Mouse (Mus musculus): Measurements from ENCODE around the gene Prdx5.

DNA sequence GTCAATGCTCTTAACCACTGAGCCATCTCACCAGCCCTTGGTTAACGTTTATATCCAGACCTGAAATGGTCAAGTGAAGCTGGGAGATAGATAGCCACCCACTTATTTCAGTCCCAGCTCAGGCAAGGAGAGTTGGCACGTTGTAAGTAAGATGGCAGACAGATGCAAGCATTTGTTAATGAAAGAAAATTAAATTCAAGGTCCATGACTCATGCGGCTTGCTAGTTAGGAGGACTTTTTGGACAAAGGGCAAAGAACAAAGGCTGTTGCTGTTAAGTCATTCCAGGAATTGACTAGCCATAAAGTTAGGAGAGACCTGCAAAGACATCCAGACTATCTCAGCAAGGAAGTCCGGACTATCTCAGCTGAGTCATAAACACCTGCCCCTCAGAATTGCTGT is 10.3 kb downstream of the Prdx5 start:
- TF ChIP-seq CTCF (IDR thresholded peaks at IDR 0.05; ENCODE audit: extremely low read depth, insufficient read length, insufficient replicate concordance, low read depth, low read length) (no peak), POLR2A (IDR thresholded peaks at IDR 0.05; ENCODE audit: low read depth, low read length) (no peak)

All from small intestine, adult 2 months (tissue).